Mouse (Mus musculus): ENCODE results near the gene Atxn2l.

Atxn2l gene

DNA sequence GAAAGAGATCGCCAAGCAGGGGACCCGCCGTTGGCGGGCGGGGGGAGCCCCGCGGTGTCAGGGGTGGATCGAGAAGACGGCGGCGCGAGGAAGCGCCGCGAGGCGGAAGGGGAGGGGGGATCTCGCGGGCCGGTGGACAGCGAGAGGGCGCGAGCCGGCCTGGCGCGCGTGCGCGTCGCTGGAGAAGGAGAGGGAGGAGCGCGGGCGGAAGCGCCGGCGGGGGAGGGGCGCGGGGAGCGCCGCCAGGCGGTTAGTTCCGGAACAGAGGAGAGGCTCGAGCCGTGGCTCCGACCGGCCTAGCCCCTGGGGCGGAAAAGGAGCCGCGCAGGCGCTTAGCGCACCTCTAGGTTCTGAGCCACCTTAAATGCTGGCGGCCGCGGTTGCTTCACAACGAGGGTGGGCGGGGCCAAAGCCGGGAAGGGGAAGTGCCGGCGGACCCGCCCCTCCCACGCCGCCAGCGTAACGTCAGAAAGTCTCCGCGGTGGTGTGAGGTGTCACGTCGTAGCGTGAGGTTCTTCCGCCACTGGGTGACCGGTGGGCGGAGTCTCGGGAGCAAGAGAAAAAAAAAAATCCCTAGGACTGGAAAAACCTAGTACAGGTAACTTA, at the start of gene Atxn2l:
Gene Atxn2l, minus strand, starts transcription at position 165 of the 606 bp plus-strand sequence.
- in situ Hi-C loops (cut with MboI, MseI), result no loop called here

DNA sequence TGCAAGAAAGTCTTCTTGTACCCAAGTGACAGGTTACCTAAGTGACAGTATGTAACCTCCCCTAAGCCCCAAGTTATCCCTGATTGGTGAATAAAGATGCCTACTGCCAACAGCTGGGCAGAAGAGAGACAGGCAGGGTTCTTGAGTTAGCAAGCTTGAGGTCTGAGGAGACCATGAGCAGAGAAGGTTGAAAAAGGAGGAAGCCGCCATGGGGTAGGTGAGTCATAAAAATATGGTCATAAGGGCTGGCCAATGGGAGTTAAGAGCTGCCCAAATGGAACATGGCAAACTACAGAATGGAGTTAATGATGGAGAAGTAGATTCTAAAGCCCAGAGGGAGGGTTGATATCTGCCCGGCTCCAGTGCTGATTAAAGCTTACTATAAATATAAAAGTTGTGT, 42.4 kb upstream of the Atxn2l start:
- in situ Hi-C loops (cut with MboI, MseI), result no loop called here

DNA sequence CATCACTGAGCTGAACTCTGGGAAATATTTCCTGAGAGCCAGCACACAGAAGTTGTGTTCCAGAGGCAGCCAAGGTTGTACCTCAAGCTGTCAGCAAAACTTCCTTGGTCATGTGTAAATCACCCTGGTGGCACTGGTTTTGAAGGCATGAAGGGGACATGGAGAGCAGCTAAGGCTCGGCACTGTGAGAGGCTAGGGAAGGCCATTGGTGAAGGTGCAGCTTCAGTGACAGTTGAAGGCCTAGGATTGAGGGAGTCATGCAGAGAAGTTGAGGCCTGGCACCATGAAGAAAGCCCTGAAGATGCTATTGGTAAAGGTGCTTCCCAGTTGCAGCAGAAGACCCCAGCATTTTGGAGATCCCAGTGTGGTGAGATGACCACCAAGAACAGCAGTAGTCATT, 38.4 kb upstream of the Atxn2l start:
- in situ Hi-C loops (cut with MboI, MseI), result no loop called here

DNA sequence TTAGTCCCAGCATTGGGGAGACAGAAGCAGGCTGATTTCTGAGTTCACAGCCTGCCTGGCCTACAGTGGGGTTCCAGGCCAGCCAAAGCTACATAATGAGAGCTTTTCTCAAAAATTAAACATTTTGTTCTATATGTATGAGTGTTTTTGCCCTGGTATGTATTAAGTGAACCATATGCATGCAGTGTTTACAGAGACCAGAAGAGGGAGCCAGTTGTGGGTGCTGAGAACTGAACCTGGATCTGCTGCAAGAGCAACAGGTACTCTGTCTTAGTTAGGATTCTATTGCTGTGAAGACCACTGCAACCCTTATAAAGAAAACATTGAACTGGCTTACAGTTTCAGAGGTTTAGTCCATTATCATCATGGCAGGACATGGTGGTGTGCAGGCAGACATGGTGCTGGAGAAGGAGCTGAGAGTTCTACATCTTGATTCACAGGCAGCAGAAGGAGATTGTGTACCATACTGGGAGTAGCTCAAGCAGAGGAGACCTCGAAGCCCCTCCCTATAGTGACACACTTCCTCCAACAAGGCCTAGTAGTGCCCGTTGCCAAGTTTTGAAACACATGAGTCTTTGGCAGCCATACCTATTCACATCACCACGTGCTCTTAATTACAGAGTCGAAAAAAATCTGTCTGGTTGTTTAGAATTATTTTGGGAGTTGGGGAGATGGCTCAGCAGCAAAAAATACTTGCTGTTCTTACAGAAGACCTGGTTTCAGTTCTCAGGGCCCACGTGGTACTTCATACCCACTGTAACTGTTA, 34.8 kb upstream of the Atxn2l start:
- in situ Hi-C loops (cut with MboI, MseI), result no loop called here

DNA sequence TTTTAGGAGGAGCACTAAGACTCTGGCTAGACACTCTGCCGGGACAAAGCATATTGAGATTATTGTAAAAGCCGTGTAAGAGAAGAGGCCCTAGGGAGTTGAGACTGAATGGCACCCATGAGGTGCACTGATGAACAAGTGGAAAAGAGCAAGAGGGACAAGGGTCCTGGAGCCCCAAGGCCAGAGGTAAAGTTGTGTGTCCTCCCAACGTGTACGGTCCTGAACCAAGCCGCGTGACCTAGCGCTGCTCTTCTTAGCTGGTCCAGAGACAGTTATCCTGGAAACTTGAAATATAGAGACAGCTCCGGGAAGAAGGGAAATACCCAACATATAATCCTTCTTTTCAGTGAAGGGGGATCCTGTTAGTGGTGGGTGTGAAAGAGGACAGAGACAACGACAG, 33.2 kb upstream of the Atxn2l start:
- in situ Hi-C loops (cut with MboI, MseI), result no loop called here

DNA sequence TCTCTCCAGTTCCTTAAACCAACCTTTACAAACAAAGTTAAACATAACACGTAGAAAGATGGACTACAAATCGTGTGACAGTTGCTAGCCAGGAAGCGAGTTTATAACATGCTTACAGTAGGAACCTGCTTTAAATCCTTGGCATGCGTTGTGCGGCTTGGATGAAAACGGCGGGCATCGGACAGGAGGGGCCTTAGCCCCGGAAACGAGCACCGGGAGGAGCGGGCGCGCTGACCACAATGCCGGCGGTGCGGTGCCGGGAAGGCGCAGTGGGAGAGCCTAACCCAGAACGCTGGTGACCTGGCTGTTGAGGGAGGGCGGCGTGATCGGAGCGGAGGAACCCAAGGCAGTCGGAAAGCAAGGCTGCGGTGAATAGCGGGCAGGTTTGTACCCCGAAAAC, 32.5 kb upstream of the Atxn2l start:
- in situ Hi-C loops (cut with MboI, MseI), result no loop called here

DNA sequence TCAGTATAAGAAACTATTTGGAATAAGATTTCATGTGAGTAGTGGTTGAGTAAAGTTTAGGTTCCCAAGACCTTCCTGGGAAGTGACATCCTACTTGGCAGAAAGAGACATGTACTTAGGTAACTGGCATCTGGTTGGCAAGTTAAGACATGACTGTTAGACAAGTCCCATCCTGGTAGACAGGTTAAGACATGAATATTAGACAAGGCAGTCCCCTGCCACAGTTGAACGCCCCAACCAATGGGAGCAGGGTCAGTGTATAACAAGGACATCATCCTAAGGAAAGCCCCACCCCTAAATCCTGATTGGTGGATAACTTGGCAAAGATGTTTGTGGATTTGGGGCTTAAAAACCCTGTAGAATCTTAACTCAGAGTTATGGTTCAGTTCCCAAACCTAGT, 30.2 kb upstream of the Atxn2l start:
- in situ Hi-C loops (cut with MboI, MseI), result no loop called here

DNA sequence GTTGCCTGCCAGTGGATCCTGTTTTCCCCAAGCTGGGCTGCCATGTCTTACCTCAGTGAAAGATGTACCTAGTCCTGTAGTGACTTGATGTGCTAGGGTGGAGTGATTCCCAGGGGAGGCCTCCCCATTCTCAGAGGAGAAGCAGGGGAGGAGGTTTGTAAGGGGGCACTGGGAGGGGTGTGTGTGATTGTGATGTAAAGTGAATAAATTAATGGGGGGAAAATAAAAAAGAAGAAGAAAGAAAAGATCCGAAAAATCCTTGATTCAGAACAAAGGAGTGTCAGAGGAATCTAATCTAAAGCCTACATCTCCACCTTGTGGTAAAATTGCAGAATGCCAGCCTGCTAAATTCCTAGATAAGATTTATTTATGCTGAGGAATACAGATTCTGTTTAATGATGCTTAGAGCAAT, 24.9 kb upstream of the Atxn2l start:
- in situ Hi-C loops (cut with MboI, MseI), result no loop called here

DNA sequence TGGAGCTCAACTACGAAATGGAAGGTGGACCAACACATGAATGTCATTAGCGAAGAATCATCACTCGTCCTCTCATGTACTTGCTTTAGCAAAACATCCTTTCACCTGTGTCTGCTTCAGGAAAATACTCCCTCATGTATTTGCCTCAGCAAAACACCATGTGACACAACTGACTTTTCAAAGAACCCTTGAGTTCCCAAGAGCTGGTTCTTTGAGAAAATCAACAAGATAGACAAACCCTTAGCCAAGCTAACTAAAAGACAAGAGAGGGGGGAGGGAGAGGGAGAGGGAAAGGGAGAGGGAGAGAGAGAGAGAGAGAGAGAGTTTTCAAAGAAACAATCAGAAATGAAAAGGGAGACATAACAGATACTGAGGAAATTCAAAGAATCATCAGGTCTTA, 20.1 kb upstream of the Atxn2l start:
- in situ Hi-C loops (cut with MboI, MseI), result no loop called here

DNA sequence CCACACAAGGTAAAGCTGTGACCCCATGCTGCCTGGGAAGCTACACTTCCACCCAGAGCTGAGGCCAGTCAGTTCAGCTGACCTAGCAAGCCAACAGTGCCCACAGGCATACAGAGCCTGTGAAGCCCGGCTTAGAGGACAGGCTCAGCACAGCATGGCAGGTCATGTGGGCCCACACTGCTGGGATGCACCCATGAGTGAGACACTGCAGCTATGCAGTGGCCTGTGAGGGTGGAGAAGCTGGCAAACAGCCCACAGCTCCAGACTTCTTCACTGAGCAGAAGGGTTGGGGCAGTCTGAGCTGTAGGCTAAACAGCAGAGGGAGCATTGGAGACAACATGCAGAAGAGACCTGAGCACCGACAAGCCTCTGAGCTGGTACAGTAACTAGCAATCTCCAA, 16.3 kb upstream of the Atxn2l start:
- in situ Hi-C loops (cut with MboI, MseI), result no loop called here

DNA sequence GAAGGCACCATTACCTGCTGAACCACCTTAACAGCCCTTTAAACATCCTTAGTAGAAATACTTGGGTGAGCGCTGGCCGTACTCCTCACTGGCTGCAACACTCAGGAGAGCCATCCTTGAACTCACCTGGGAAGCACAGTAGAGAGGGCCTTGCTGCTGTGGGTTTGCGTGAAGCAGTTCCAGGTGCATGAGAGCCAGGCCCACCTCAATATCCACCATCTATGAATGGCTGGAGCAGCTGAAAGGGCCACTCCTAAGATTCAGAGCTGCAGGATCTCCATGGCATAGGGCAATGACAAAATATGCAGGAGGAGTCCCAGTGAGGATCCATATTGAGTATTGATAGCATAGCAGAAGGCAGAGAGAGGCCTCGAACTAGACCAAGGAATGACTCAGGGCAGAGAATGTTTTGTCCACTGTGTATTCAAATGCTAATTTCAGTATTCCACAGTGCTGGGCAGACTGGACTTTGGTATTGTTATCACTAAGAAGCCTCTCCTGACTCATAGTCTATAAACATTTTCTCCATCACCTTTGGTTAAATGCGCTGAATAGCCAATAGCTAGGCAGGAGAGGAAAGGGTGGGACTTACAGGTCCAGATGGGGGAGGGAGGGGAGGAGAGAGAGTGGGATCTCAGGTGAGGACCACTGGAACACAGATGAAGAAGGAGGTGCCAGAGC, 15.2 kb upstream of the Atxn2l start:
- in situ Hi-C loops (cut with MboI, MseI), result no loop called here

DNA sequence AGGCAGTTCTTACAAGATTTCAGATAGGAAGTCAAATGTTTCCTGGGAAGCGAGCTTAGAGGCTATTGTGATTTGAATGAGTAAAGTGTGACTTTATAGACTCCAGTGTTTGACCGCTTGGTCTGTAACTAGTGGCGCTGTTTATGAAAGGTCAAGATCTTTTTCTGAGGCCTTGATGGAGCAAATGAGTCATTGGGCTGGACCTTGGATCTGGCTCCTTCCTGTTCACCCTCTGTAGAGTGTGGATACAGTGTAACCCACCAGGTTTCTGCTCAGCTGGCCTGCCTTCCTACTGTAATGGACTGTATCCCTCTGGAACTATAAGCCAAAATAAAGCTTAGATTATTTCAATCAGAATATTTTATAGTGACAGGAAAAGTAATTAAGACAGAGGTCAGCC, 8.1 kb upstream of the Atxn2l start:
- in situ Hi-C loops (cut with MboI, MseI), result loop anchor here (5.0 kb wide), 1 partner anchor 64 kb away; no protein-coding TSS in a partner anchor

DNA sequence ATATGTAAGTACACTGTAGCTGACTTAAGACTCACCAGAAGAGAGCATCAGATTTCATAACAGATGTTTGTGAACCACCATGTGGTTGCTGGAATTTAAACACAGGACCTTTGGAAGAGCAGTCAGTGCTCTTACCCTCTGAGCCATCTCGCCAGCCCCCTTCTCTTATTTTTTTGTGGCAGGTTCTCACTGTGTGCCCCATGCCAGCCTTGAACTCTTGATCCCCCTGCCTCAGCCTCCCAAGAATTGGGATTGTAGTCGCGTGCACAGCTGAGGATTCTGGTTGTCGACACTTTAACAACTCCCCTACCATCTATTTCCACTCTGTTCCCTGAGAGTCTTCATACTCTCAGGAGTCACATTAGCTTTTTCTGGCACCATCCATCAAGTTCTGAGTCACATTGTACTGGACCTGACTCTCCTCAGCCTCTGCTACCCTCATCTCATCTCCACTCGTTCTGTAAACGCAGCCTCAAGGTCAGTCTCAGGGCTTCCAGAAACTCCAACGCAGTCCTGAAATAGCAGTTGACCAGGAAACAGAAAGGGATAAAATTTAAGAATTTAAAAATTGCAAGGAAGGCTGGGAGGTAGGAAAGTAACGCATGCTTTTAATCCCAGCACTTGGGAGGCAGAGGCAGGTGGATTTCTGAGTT, 4.0 kb upstream of the Atxn2l start:
- in situ Hi-C loops (cut with MboI, MseI), result no loop called here

DNA sequence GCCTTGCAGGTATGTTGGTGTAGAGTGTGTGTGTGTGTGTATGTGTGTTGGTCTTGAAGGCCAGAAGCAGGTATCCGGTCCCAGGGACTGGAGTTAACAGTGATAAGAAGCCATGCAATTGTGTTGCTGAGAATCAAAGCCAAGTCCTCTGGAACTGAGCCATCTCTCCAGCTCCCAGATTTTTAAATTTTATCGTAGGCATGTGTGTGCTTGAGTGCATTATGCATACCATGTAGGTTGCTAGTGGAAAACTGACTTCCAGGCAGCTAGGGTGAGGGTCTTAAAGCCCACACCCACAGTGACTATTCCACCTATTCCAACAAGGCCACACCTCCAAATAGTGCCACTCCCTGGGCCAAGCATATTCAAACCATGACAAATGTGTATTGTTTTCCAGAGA, 1.7 kb upstream of the Atxn2l start:
- in situ Hi-C loops (cut with MboI, MseI), result no loop called here

DNA sequence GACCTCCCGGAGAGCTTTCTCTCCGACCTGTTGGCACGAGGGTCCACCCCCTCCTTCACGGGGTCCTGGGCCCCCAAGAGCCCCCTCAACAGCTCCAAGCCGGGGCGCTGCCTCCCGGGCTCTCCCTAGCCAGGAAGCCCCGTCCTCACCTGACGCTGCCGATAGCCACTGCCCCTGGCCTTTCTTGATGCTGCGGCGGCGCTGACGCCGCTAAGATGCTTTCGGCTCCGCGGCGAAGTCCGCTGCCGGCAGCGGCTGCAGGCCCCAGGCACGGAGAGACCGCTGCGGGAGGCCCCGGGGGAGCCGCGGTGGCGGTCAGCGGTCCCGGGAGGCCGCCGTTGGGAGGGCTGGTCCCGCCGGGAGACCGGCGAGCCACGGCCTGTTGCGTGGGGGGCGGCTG, 486 bp downstream of the Atxn2l start:
- in situ Hi-C loops (cut with MboI, MseI), result no loop called here

DNA sequence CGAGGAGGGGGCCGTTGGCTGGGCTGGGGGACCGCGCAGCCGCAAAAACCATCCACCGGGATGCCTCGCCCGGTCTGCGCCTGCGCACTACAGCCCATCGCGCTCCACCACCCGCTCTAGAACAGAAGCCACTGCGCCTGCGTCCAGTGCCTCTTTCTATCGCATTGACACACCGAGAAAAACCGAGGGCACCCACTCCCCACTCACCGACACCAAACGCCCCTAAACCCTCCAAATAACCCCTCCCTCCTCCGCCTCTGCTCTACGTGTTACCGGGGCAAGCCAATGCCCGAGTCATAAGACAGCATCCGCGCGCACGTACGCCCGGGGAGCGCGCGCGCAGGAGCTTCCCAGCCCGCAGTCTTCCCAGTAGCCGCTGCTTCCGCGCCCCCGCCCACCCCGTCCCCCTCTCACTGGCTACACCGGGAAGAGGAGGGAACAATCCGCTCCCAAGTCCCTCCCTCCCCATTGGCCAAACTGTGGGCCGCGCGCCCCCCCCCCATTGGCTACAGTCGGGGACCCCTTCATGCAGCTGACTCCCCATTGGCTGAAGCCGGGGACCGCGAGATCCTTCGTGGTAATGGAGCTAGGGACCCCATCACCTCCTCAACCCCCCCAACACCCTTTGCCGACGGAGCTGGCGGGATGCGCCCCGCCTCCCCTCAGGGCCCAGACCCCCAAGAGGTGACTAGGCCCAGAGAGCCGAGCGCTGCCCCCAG, 1.1 kb downstream of the Atxn2l start:
- in situ Hi-C loops (cut with MboI, MseI), result no loop called here

DNA sequence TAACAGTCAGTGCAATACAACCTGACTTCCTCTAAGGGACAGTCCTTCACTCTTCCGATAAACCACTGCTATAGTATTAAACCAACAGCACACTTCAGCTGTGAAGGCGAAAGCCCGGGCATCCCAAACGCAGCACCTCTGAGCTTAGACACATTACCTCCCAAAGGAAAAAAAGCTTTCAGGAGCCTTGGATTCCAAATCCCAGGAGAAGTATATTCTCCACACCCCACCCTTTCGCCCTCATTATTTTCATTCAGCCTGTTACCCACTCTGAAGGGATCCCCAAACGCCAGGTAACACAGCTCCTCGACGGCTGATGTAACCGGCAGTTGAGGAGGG, 1.6 kb downstream of the Atxn2l start:
- in situ Hi-C loops (cut with MboI, MseI), result no loop called here

DNA sequence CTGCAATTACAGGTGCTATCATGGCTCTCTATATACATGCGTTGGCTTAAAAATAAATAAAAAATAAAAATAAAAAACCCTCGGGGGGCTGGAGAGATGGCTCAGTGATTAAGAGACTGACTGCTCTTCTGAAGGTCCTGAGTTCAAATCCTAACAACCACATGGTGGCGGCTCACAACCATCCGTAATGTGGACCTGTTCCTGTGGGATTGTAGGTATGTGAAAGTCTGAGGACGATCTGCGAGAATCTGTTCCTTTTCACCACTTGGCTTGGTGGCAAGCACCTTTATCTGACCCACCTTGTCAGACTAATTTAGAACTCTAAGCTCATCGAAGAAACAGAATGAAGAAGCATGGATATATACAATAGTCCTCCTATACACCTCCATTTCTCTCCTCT, 3.8 kb downstream of the Atxn2l start:
- in situ Hi-C loops (cut with MboI, MseI), result loop anchor here (5.0 kb wide), 1 partner anchor 63 kb away; no protein-coding TSS in a partner anchor

DNA sequence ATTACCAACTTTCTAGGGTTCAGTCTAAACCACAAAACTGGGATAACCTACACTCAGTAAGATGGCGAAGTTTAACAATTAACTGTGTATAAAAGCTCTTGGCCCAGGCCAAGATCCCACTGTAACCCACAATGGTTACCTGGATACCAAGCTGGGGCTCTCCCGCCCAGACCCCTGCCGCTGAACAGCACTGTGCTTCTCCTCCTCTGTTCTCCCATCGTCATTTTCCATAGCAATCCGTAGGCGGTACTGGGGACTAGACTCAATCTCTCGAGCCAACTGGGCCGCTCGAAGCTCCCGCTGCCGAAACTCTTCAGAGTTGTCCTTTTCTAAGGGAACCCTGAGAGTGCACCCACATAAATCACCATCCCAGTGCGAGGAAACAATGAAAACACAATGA, 5.3 kb downstream of the Atxn2l start:
- in situ Hi-C loops (cut with MboI, MseI), result loop anchor here (5.0 kb wide), 1 partner anchor 64 kb away; no protein-coding TSS in a partner anchor

DNA sequence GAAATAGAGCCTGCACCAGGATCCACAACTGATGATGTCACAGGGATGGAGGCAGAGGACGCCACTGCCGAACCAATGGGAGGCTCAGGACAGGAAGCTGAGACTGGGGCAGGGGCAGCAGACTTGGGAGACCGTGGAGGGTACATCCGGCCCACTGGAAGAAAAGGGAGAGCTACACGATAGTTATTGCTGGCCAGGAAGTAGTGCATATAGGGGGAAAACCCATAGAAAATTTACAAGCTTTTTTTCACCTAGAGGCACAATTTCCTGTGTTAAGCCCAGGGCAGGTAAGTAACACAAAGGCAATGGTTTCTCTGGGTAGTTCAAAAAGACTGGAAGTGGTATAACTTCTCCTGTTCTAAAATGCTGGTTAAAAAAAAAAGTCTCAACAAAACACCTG, 6.8 kb downstream of the Atxn2l start:
- in situ Hi-C loops (cut with MboI, MseI), result loop anchor here (5.0 kb wide), 1 partner anchor 66 kb away; no protein-coding TSS in a partner anchor

DNA sequence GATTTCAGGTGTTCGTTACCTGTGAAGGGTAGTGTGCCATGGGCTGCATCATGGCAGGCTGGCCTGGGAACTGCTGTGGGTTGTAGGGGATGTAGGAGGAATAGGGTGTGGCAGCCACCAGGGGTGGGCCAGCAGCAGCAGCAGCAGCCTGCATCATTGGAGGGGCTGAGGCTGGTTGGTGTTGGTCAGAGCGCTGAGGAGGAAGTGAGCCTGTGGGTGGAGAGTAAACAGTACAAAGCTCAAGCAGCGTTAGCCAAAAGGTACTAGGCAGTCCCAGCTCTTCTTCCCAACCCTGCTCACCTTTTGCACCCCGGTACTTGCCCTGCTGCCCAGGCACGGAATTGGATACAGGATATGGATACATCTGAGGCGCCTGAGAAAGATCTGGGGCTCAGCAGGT, 9.1 kb downstream of the Atxn2l start:
- in situ Hi-C loops (cut with MboI, MseI), result no loop called here

DNA sequence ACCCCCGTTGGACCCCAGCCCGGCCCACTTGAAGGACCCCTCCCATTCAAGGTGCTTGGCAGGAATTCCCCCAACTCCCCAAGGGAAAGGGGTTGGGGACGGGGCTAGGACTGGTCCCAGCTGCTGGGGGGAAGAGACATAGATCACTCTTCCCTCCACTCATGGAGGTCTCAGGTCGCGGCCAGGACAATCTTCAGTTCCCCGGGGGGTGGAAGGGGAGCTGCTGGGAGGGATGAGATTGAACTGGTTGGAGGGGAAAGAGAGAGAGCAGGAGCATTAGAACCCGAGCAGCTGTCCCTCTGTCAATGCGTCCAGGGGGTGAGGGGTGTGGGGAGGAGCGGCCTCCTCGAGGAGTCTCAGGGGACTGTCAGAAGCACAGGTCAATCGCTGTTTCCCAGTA, 11.3 kb downstream of the Atxn2l start:
- in situ Hi-C loops (cut with MboI, MseI), result no loop called here
